Mouse (Mus musculus) ovary, postnatal 36 days (tissue): Measurements from ENCODE around the gene Gm28171.
"Not testable (repeated sequence)": the region's sequence is repeated elsewhere in the genome, so short reads cannot be mapped to it uniquely, and the experiment has no call there.

Experiments used
- DNase-seq: peaks from one replicate; pipeline ENCODE4 v3.0.0; 2022; ENCODE audit warnings: low spot score, mixed read lengths

The Gm28171 gene

DNA sequence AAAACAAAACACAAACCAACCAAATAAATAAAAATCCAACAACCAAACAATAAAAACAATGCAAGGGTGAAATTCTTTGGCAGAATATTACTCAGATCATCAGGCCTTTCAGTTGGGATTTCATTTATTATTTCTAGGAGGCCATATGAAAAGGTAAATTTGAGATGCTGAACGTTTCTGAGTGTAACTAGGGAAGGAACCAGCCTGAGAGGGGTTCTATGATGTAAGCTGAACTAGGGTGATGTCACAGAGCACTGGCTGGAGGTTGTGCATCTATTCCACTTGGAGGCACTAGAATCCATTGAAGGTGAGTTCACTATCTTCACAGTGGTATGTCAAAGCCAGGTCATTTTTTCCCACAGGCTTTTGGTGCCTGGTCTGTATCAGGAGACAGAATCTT lies at the start of gene Gm28171:
Gene Gm28171 (plus strand): TSS at position 301 of the 400 bp plus-strand sequence.
- not testable (repeated sequence) for DNase-seq
